Mouse (Mus musculus) T-helper 1 cell (primary cell): ENCODE data around the gene Slc24a4.

Experiments
- in situ Hi-C: fragments of 300-600 bp; cut with MboI, MseI; formaldehyde crosslinking; loops from one replicate; pipeline ENCODE4 v1.15.1; 2025; ENCODE audit warnings: high pct_unique_total_duplicates

The Slc24a4 gene

DNA sequence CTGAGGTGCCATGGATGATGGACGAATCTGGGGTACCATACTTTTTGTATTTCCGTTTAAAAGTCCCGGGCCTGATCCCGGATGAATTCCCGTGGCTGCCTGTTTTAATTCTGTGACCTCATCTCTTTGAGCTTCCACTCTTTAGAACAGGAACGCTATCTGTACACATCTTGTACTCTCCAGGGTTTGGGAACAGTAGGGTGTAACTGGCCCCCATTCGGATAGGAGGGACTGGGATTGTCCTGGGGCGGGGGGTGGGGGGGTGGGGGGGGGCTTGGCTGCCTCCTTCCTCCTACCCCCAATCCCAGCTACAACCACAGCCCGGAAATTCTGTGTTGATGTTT, 155.7 kb downstream of the Slc24a4 start:
- in situ Hi-C loops: loop anchor here (25.0 kb wide), 1 partner anchor 1197 kb away; the partner anchor contains the start of gene Ppp4r3a

DNA sequence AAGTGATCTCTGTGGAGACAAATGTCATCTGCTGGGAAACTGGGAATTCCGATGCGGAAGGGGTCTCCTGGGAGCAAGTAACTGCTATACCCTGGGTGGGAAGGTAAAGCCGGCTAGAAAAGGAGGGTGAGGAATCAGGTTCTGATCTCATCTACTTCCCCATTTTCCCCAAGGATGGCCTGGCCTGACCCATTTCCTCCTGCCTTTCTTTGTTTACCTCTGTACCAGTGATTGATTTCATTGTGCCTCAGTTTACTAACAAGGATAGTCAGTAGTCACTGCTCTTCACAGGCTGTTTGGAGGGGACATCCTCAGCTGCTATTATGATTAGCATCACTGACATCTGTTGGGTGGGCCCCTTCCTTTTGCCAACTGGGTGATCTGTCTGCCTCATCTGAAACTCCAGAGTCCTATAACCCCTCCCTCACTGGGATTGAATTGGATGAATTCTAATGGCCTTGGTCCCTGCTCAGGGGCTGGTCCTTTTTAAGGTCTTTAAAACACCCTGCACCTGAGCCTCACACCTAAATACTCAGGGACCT, 156.2 kb downstream of the Slc24a4 start:
- in situ Hi-C loops: loop anchor here (5.0 to 25.0 kb wide), 2 partner anchors 53 to 1197 kb away; partner anchors contain the start of gene Ppp4r3a

DNA sequence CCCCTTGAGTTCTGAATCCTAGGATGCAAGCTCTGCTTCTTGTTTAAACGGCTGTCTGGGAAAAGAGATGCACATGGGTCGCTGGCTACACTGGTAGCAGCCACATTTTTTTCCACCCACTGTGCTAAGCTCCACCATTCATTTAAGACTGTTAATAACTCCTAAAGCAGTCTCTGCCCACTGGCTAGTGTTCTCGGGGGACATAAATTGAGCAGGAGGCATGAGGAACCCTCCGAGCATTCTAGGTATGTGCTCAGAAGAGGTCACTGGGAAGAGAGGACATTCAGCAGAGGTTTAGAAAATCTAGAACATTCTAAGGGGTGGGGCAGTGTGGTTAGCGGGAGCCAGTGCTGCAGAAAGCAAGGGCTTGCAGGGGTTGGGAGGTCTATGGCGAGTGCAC, 156.8 kb downstream of the Slc24a4 start:
- in situ Hi-C loops: loop anchor here (5.0 to 25.0 kb wide), 2 partner anchors 52 to 1198 kb away; partner anchors contain the start of gene Ppp4r3a

DNA sequence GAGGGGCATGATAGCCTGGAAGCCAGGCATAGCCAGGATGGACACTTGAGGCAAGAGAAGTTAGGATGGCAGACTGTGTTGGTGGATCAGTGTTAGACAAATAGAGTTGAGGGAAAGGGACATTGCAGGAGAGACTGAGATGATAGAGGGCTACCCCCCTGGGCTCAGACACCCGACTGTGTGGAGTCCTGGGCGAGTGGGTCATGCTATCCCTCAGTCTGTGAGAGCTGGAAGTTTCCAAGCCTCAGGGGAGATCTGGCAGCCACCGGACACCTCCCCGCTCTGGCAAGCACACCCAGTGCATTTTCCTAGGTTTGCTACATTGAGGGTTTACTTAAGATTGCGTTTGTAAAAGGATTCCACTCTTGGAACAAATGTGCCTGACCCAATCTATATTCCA, 157.2 kb downstream of the Slc24a4 start:
- in situ Hi-C loops: loop anchor here (5.0 to 25.0 kb wide), 2 partner anchors 52 to 1198 kb away; partner anchors contain the start of gene Ppp4r3a

DNA sequence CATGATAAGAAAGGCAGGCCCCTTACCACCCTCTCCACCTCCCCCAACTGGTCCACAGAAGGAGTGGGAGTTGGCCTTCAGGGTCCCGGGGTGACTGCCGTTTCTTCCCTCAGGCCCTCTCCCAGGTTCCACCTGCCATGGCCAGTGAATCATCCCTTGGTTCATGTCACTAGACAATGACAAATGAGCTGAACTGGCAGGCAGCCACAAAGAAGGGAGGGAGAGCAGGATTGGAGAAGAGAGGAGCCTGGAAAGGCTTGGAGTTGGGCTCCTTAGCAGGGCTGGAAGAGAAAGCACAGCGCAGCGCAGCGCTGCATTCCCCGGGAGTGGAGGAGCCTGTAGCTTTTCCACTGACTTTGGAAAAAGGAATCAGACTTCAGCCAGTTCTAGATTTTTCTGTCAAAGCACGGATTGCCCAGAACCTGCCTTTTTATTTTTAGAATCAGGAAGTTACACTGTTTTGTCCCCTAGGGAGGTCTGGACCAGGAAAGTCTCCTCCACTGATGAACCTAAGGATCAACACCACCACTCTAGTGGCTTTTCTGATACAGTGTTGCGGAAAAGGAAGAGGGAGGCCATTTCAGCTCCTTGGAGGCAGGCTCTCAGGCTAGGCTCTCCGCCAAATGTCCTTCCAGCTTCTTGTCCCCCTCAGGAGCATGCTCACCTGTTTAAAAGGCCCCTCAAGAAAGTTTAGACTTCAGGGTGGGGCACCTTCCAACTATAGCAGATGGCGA, 158.3 kb downstream of the Slc24a4 start:
- in situ Hi-C loops: loop anchor here (5.0 to 25.0 kb wide), 2 partner anchors 50 to 1200 kb away; partner anchors contain the start of gene Ppp4r3a

DNA sequence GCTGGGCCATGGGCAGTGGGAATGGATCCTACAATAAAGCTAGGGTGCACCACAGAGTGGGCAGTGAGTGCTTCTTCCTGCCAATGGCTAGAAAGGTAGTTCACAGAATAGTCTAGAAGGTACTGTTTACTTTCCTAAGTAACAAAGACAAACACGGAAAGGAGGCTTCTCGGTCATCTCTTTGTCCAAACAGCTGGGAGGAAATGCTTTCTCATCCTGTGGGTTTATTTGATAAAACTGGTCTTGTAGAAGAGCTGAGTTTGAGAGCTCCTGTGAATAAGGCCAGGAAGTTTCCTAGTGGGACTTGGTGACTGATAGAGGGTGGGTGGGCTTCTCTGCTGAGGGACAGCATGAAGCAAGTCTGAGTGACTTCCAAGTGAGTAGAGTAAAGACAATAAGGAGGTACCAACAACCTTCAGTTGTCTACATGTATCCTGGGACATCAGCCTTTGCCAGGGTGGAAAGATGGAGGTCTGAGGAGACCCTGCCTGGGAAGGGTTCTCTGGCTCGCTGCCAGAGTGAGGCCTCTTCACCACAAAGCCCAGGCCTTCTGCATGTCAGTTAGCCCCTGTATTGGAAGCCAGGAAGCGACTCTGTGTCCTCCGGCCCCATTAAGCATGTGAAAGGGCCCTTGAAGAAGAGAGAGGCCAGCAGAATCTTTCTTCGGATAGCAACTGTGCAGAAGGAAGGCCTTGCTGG, 159.5 kb downstream of the Slc24a4 start:
- in situ Hi-C loops: loop anchor here (5.0 to 25.0 kb wide), 2 partner anchors 49 to 1201 kb away; partner anchors contain the start of gene Ppp4r3a

DNA sequence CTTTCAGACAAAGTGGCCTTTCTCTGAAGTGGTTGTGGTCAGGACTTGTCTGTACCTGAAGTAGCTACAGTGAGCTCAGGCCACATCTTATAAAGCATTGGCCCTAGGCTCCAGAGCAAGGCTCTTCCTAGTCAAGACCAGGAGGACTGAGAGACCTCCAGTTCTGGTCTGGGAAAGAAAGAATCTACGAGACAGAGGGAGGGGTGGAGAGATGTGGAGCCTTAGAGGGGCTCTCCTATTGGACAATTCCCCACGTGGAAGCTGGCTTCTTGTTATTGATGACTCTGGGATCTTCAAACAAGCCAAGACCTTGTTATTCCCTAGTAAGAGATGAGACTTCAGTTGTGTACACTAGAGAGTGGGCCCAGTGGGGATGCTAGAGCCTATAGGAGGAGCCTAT, 160.3 kb downstream of the Slc24a4 start:
- in situ Hi-C loops: loop anchor here (5.0 to 25.0 kb wide), 2 partner anchors 48 to 1202 kb away; partner anchors contain the start of gene Ppp4r3a

DNA sequence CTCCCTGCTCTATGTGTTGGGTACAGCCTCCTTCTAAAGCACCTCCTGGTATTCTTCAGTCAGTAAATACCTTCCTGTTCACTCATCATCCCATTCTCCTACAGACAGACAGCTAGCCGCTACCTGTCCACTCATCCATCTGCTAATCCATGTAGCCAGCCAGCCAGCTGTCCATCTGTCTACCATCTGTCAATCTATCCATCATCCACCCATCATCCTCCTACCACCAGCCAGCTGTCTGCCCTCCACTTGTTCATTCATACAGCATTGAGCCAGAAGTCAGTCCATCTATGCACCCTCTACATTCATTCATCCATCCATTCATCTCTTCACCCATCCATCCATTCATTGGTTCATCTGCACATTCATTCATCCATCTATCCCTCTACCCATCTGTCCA, 161.0 kb downstream of the Slc24a4 start:
- in situ Hi-C loops: loop anchor here (5.0 to 25.0 kb wide), 2 partner anchors 48 to 1202 kb away; partner anchors contain the start of gene Ppp4r3a

DNA sequence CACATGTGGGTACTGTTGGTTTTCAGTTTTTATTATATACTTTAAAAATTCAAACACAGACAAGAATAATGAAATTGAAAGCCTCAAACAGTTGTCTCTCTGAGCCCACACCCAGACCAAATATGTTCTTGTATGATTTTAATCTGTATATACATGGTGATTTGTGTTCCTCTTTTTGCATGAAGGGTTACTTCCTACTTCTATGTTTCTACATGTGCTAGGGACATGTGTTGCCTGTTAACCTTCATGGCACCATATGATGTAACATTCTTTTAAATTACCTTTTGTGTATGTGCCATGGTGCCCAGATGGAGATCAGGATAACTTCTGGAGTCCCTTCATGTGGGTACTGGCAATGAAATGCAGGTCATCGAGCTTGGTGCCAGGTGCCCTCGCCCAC, 162.1 kb downstream of the Slc24a4 start:
- in situ Hi-C loops: loop anchor here (5.0 to 25.0 kb wide), 2 partner anchors 1203 to 1388 kb away; partner anchors contain the start of gene Ppp4r3a

DNA sequence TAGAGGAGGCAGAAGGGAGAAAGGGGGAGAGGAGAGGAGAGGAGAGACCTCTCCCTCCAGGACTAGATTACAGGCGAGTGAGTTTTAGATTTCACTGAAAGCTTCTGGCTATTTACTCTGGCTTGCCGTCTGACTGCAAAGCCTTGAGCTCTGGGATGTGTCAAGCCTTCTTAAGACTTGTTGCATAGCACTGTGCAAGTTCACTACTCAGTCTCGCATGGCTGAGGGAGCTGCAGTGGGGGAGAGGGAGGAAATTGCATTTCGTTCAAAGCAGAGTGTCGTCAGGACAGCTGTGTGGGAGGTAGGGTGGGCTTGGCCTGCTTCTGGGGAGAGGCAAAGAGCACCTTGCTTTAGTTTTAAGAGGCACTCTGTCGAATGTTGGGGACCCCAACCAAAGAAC, 163.2 kb downstream of the Slc24a4 start:
- in situ Hi-C loops: loop anchor here (5.0 to 25.0 kb wide), 2 partner anchors 1204 to 1389 kb away; partner anchors contain the start of gene Ppp4r3a

DNA sequence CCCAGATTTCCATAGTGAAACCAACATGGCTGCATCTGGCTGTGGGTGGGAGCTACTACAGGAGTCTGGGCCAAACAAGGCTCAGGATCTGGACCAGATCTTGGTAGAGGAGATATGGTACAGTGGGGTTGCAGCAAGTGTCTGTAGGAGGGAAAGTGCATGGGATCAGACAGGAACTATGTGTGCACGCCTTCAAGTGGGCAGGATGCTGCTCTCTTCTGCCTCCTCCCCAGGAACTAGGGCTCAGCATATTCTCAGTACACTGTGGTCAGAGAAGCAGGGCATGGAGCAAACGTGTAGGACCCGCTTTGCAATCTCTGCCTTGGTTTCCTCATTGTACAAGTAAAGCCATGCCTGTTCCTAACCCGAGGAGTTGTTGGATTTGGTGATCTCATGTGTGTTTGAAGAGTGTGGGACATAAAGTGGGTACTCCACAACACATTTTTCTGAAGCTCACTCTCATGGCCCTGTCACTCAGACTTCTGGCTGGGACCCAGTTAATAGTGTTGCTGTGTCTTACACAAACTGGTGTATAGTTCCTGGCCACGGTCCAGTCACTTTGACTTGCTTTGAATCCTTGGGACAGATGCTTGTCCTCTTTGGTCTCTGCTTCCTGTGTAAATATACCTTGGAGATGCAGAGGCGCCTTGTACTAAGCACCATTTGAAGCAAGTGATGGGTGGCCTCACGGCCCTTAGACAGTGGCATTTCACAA, 164.1 kb downstream of the Slc24a4 start:
- in situ Hi-C loops: loop anchor here (5.0 to 25.0 kb wide), 2 partner anchors 1205 to 1390 kb away; partner anchors contain the start of gene Ppp4r3a

DNA sequence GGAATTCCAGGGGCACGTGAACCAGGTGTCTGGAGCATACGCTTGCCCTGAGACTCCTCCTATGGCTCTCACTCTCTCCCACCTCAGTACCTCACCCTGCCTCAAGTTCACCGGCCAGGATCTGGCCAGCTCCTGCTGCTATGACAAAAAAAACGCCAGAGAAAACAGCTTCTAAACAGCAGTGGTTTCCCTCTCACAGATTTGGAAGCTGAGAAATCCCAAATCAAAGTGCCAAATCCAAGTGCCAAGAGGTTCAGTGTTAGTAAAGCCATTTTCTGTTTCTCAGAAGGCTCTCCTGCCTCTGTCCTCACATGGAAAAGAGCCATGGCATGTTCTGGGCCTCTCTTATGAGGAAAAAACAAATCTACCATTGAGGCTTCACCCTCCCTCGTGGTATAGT, 166.1 kb downstream of the Slc24a4 start:
- in situ Hi-C loops: loop anchor here (5.0 to 25.0 kb wide), 2 partner anchors 1207 to 1392 kb away; partner anchors contain the start of gene Ppp4r3a

DNA sequence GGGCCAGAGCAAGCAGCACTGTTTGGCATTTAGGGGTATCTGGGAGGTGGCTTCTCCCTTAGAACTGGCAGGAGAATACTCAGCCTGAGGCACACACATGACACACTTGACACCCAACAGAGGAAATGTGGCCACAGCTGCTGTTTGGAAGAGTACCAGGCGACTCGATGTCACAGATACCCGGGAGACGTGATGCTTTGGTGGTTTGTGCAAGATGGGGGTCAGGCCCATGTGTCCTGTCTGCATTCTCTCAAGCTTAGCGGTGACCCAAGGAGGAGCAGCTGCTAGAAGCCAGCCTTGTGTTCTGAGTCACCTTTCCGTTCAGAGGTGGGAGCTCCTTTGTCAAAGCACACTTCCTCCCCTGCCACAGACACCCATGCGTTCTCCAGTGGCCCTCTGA, 166.7 kb downstream of the Slc24a4 start:
- in situ Hi-C loops: loop anchor here (25.0 kb wide), 1 partner anchor 1208 kb away; the partner anchor contains the start of gene Ppp4r3a

DNA sequence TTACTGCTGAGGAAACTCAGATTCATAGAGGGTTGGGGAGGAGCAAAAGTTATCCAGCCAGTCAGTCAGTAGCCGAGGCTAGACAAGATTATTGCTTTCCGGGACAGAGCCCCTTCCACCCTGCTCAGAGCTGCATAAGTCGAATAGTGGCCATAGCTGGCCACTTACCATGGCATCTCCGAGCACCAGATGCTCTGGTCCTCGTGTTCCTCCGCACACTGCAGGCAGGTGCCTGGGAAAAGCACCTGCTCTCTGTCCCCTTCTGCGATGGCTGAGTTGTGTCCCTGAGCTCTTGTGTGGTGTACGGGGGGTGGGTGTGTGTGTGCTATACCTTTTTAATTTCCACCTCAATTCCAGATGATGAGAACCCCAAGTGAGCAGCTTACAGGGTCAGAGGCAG, 167.1 kb downstream of the Slc24a4 start:
- in situ Hi-C loops: loop anchor here (25.0 kb wide), 1 partner anchor 1208 kb away; the partner anchor contains the start of gene Ppp4r3a

DNA sequence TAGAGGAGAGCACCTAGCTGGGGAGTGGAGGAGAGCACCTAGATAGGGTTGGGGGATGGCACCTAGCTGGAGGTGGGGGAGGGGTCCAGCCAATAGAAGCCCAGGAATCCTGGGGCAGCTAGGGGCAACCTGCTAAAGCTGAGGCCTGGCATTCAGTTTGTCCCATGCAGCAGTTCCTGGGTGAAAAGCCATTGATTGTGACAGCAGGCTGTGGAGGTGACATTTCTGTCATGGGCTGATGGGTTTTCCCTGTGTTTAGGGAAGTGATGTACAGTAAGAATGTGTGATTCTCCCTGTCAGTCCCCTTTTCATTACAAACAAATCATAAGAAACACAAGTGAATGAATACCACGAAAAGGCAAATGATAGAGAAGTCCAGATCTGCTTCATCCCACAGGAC, 167.8 kb downstream of the Slc24a4 start:
- in situ Hi-C loops: loop anchor here (25.0 kb wide), 1 partner anchor 1209 kb away; the partner anchor contains the start of gene Ppp4r3a

DNA sequence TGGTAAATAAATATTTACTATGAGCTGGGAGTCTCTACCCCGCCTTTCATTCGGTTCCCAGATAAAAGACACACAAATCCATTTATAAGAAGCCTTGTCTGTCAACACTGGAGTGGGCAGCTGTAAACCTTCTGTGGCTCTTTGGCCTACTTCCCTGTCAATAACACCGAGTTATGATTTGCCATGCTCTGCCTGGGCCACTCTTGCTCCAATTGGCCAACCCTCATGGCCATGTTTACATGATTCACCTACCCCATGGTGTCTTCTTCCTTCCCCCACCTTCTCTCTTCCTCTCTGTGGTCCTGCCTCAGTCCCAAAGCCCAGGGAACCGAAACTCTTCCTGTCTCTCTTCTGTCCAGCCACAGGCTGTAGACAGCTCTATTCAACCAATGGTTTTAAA, 168.4 kb downstream of the Slc24a4 start:
- in situ Hi-C loops: loop anchor here (25.0 kb wide), 1 partner anchor 1210 kb away; the partner anchor contains the start of gene Ppp4r3a

DNA sequence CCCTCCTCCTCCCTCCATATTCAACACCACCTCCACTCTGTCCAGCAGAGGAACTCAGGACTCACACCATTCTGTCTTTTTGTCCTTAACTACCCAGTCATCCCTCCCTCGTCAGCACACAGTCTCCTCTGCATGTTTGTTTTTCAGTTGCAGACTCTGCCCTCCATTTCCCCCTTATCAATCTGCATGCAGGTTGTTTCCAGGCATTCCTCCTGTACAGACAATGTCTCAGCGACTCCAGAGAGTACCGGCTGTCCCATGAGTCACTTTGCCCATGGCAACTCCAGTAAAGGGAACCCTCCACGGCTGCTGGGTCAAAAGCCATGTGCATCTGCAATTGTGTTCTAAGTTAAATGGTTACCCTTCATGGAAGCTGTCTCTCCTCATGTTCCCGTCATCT, 170.7 kb downstream of the Slc24a4 start:
- in situ Hi-C loops: loop anchor here (25.0 kb wide), 1 partner anchor 1212 kb away; the partner anchor contains the start of gene Ppp4r3a

DNA sequence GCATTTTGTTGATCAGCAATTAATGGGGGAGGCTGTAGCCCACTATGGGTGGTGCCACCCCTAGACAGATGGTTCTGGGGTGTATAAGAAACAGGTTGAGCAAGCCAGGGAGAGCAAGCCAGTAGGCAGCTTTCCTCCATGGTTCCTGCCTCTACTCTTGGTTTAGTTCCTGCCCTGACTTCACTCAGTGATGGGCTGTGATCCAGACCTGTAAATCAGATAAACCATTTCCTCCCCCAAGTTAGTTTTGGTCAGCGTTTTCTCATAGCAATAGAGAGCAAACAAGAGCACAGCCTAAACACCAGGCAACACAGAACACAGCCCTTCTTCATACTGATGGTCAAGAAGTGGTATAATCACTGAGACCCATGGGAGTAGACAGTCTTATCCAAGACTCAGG, 173.1 kb downstream of the Slc24a4 start:
- in situ Hi-C loops: no loop called here

DNA sequence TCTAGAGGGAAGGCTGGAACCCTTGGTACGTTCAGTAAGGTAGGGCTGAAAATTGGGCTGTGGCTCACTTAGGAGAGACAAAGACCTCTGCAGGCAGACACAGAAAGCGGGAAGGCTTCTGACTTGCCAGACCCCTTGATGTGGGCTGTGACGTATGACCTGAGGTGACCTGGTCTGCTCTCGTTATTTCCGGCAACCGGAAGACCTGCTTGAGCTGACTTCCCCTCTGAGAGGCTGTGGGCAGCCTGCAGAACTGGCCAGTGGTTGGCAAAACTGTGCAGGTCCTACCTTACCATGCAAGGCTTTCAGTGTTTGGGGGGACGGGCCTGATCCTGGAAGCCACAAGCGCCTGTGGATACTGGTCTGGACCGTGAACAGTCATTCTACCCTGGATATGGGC, 173.8 kb downstream of the Slc24a4 start:
- in situ Hi-C loops: no loop called here

DNA sequence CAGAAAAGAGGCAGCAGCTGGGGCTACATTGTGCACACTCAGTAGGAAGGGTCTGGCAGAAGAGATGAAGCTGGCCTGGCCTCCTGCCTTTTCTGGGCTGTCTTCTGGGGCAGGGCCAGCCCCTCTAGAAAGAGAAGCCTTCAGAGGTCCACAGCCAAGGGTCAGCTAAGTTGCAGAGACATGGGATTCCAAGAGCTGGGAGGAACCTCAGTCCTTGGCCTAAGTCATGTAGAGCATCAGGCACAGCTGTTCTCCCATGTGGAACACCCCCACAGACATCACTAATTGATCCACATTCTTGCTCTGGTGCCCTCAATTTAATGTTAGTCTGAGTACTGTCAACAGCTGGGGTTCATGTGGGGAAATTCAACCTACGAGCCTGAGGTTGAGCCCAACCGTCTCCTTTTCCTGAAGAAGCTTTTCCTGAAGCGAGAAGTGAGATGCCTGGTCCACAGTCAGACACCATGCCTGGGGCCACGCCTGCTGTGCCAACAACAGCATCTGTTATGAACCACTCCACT, 174.4 kb downstream of the Slc24a4 start:
- in situ Hi-C loops: no loop called here

DNA sequence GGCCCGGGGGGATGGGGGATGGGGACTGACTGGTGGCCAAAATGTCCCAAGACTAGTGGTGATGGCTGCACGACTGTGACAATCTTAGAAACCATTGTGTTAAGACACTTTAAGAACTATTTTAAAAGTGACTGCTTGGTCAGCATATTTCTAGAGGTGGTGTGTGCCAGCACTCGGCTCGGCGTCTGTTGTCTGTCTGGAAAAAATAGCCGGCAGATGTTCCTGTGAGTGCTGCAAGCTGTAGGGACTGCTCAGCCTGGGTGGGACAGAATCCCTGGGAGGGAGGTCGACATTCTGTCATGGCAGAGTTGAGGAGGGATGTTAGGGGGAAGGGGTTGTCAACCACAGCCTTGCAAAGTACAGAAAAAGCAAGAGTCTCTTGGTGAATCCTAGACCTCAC, 175.3 kb downstream of the Slc24a4 start:
- in situ Hi-C loops: no loop called here
